20 mouse cellular contexts compared by ENCODE assay signal in genomic region chr15:100045576-100045975, GRCm38 (mm10). TPM values are rescaled to one million over a fixed set of nuclear protein-coding genes. Genes with fewer than 3 reads are reported as not detected.
DNase-seq lines count a peak whose midpoint lies in the region; TF ChIP-seq lines count a peak whose summit lies in the region.
"Had no signal": no experiment of that assay in that cellular context is flagged by ENCODE, and none has a peak within 500 bp of the region (broad histone marks: within the 10 kb centered on the region; RNA-seq: fewer than 3 reads in every experiment).

No protein-coding gene starts in this region.

- no peak for TF ChIP-seq EP300 in heart, adult 2 months (IDR thresholded peaks at IDR 0.05; ENCODE audit: insufficient read depth, low read depth, low read length)

- peak; percentile 37 to 39 for DNase-seq in cerebellum, postnatal 14 days
- no peak for DNase-seq in cerebellum, adult 11-12 months
- DNase-seq in heart, adult 2 months: no peak
- no peak for DNase-seq in heart, postnatal 4 days
- no peak for DNase-seq in left cerebral cortex, adult 2 months (ENCODE audit: extremely low spot score in 1 of 2, low spot score in 2 of 2)
- no peak for DNase-seq in left cerebral cortex, adult 11 months (ENCODE audit: low spot score)
- peak; percentile 34 for DNase-seq in gastrocnemius, postnatal 25 days
- no peak for DNase-seq in thymus, adult 18-20 months
- DNase-seq: adrenal gland, postnatal 36 days; cerebellum, adult 2 months; layer of hippocampus, postnatal 36 days; thymus, adult 2 months had no signal

- peaks cover 10% of the 10 kb centered on the region for H3K36me3 ChIP-seq in heart, adult 2 months (ENCODE audit: control insufficient read depth, insufficient read depth, low read length)

- TF ChIP-seq POLR2A in heart, adult 2 months (IDR thresholded peaks at IDR 0.05; ENCODE audit: insufficient read depth, low read depth, low read length): no peak

- no peak overlapping the region for H3K4me3 ChIP-seq in heart, adult 2 months
- no peak overlapping the region for H3K4me3 ChIP-seq in left cerebral cortex, adult 2 months
- H3K4me3 ChIP-seq: embryonic facial prominence, embryonic 13.5 days; forebrain, embryonic 15.5 days; heart, embryonic 13.5 days; limb, embryonic 15.5 days; liver, embryonic 15.5 days; midbrain, embryonic 13.5 days; neural tube, embryonic 12.5 days had no signal

- intact Hi-C loops in heart, adult 2 months (cut with DNase I): loop anchor here (5.0 kb wide), 1 partner anchor 37 kb away; no protein-coding TSS in a partner anchor
- intact Hi-C loops in left cerebral cortex, adult 2 months (cut with DNase I): no loop called here

- H3K27ac ChIP-seq in heart, adult 2 months: peak overlapping the region; percentile 26; the same call in 1 of the 2 replicates
- peak overlapping the region; percentile 16; the same call in 1 of the 2 replicates for H3K27ac ChIP-seq in left cerebral cortex, adult 2 months
- H3K27ac ChIP-seq: embryonic facial prominence, embryonic 13.5 days; forebrain, embryonic 15.5 days; heart, embryonic 13.5 days; limb, embryonic 15.5 days; liver, embryonic 15.5 days; midbrain, embryonic 13.5 days; neural tube, embryonic 12.5 days had no signal

- peaks cover 23% of the 10 kb centered on the region for H3K4me1 ChIP-seq in heart, adult 2 months (ENCODE audit: control insufficient read depth, insufficient read depth, low read length)

- 30% methylated on average over 6 of the region's 6 CpGs for WGBS in heart, adult 2 months

- no peaks in the 10 kb centered on the region for H3K27me3 ChIP-seq in heart, adult 2 months (ENCODE audit: control insufficient read depth, insufficient read depth, low read length)
- H3K27me3 ChIP-seq: CH12.LX; embryonic facial prominence, embryonic 13.5 days; forebrain, embryonic 15.5 days; heart, embryonic 13.5 days; limb, embryonic 15.5 days; midbrain, embryonic 13.5 days; neural tube, embryonic 12.5 days had no signal

- H3K9ac ChIP-seq in heart, adult 2 months (ENCODE audit: low read depth, low read length): no peak overlapping the region
- H3K9ac ChIP-seq: embryonic facial prominence, embryonic 13.5 days; forebrain, embryonic 15.5 days; heart, embryonic 13.5 days; limb, embryonic 15.5 days; liver, embryonic 15.5 days; midbrain, embryonic 13.5 days; neural tube, embryonic 12.5 days had no signal

- TF ChIP-seq CTCF in heart, adult 2 months (IDR thresholded peaks at IDR 0.05): no peak
- no peak for TF ChIP-seq CTCF in left cerebral cortex, adult 2 months (IDR thresholded peaks at IDR 0.05)

- peaks cover 10% of the 10 kb centered on the region for H3K79me2 ChIP-seq in heart, adult 2 months (replicated peaks; ENCODE audit: control insufficient read depth, insufficient read depth, low read length)

RNA-seq across cellular contexts. Expression of gene Dip2b, which starts 7.1 kb away (rescaled TPM):
- total RNA-seq in heart, adult 2 months (2021): 10 to 100 TPM; 18.6 to 19.5 TPM
- polyA plus RNA-seq in heart, adult 2 months (2012; rRNA removed): 11.2 and 16.9 TPM in 2 replicates
- total RNA-seq in heart, postnatal 4 days (2021): 10 to 100 TPM; 38.7 to 39.2 TPM
- 10 to 100 TPM; 62.6 to 71.3 TPM for total RNA-seq in left cerebral cortex, adult 2 months (2021)
- 1 to 10 TPM; 7.4 to 7.7 TPM for total RNA-seq in gastrocnemius, postnatal 25 days (2021)

Comparison
In these comparisons a context has a peak if more than half of its experiments do, and no peak if none do; other contexts are left out.
1. DNase-seq: peak in cerebellum, postnatal 14 days (2 of 2) and gastrocnemius, postnatal 25 days (single experiment); none in cerebellum, adult 11-12 months (single experiment), heart, adult 2 months (0 of 2), heart, postnatal 4 days (single experiment), left cerebral cortex, adult 2 months (0 of 2), left cerebral cortex, adult 11 months (single experiment) and thymus, adult 18-20 months (0 of 2).